Mouse (Mus musculus) G1E (cell line): ENCODE results near the gene Rpl26. TPM values are rescaled to one million over a fixed set of nuclear protein-coding genes. Genes with fewer than 3 reads are reported as not detected.

Experiments
- ATAC-seq: 2 replicates; pipeline ENCODE4 v1.8.0; 2016; ENCODE audit warnings: mild to moderate bottlenecking; ENCODE audit not compliant: insufficient number of reproducible peaks, poor library complexity, low FRiP score, severe bottlenecking; ENCODE audit errors: extremely low read depth
- DNase-seq: peaks from one replicate; pipeline ENCODE4 v3.0.0; 2012; ENCODE audit warnings: low spot score
- H3K27me3 ChIP-seq: 2 replicates; pipeline ENCODE4 v1.6.1; 2012; ENCODE audit warnings: mild to moderate bottlenecking, low read length, inconsistent platforms; ENCODE audit not compliant: insufficient read depth
- H3K36me3 ChIP-seq: replicated peaks from 2 replicates; pipeline ENCODE3; 2012; ENCODE audit warnings: mild to moderate bottlenecking, inconsistent platforms
- H3K4me1 ChIP-seq: 2 replicates; pipeline ENCODE4 v1.6.1; 2012; ENCODE audit warnings: low read depth, low read length, inconsistent platforms, mixed read lengths; ENCODE audit not compliant: insufficient read depth
- H3K4me3 ChIP-seq: 2 replicates; pipeline ENCODE4 v1.5.1; 2012; ENCODE audit warnings: low read depth, mild to moderate bottlenecking, inconsistent platforms, low read length, moderate library complexity, mixed read lengths
- H3K9me3 ChIP-seq: replicated peaks from 2 replicates; pipeline ENCODE4 v1.6.1; 2012; ENCODE audit warnings: inconsistent platforms
- CTCF ChIP-seq: IDR thresholded peaks from 2 replicates; pipeline ENCODE4 v1.5.1; 2012; ENCODE audit warnings: low read depth, low read length, inconsistent platforms, mixed read lengths
- GATA1 ChIP-seq: IDR thresholded peaks from 2 replicates; pipeline ENCODE4 v1.6.1; 2012; ENCODE audit warnings: borderline replicate concordance, low read length, inconsistent platforms, mixed read lengths
- GATA2 ChIP-seq: IDR thresholded peaks from 2 replicates; pipeline ENCODE4 v1.6.1; 2012; ENCODE audit warnings: low read depth, low read length, inconsistent platforms, borderline replicate concordance
- POLR2AphosphoS5 ChIP-seq: IDR thresholded peaks from 2 replicates; pipeline ENCODE4 v1.6.1; 2012; ENCODE audit warnings: low read depth, low read length, inconsistent platforms; ENCODE audit not compliant: insufficient replicate concordance
- TAL1 ChIP-seq: conservative IDR thresholded peaks from 2 replicates; pipeline ENCODE4 v1.6.1; 2012; ENCODE audit warnings: low read depth, low read length, inconsistent platforms, mixed read lengths
- polyA plus RNA-seq: library from polyadenylated mRNA; stranded (reverse); fragments of >175 nt; gene quantifications from 2 replicates; pipeline ENCODE4 v1.2.3, GENCODE M21; 2012
- total RNA-seq, 2 experiments: library from RNA; stranded (forward) in 1 of 2; stranded (reverse) in 1 of 2; fragments of 200-1000 nt in 1 of 2; fragments of >200 nt in 1 of 2; fragmentation: Nextera tagmentation in 1 of 2; gene quantifications; 2 replicates each; pipeline ENCODE4 v1.2.3; 2014 to 2017

Gene Rpl26
- total RNA-seq (2014; fragmentation: Nextera tagmentation) (1,627 and 1,719 TPM in 2 replicates), total RNA-seq (2017) (4,471 and 4,820 TPM in 2 replicates), polyA plus RNA-seq (273 and 318 TPM in 2 replicates)

- peaks cover 43% of the 10 kb centered on the region for H3K36me3 ChIP-seq
- H3K9me3 ChIP-seq: no peaks in the 10 kb centered on the region
- TF ChIP-seq TAL1 (no peak), POLR2AphosphoS5 (no peak), CTCF (peak; percentile 94), GATA1 (no peak), GATA2 (no peak)
- ATAC-seq (peak; percentile 71), DNase-seq (peak; percentile 86)
- H3K4me3 ChIP-seq: peak within 1 kb of the TSS; percentile 92
- H3K27me3 ChIP-seq: peaks cover 5% of the 10 kb centered on the region; the same call in 1 of the 2 replicates
- peaks cover 65% of the 10 kb centered on the region for H3K4me1 ChIP-seq
Observed at GRCm38 (mm10) chr11:68901351-68902046, at the start of gene Rpl26. Rpl26 (plus strand) TSS chr11:68901583.

GRCm38 (mm10) chr11:68851644-68852485 lies 49.5 kb upstream of the Rpl26 start:
- no peak for DNase-seq
- H3K9me3 ChIP-seq: no peaks in the 10 kb centered on the region
- H3K36me3 ChIP-seq: peaks cover 26% of the 10 kb centered on the region
- TF ChIP-seq TAL1 (no peak), GATA1 (no peak), GATA2 (no peak), POLR2AphosphoS5 (no peak), CTCF (no peak)
- peak overlapping the region; percentile 93 for H3K4me3 ChIP-seq
- no peaks in the 10 kb centered on the region for H3K27me3 ChIP-seq
- peaks cover 38% of the 10 kb centered on the region for H3K4me1 ChIP-seq
- no peak for ATAC-seq

- H3K27me3 ChIP-seq: no peaks in the 10 kb centered on the region
- ATAC-seq (no peak), DNase-seq (peak; percentile 64)
- peak overlapping the region; percentile 93 for H3K4me3 ChIP-seq
- peaks cover 22% of the 10 kb centered on the region for H3K36me3 ChIP-seq
- peaks cover 38% of the 10 kb centered on the region for H3K4me1 ChIP-seq
- H3K9me3 ChIP-seq: no peaks in the 10 kb centered on the region
- TF ChIP-seq TAL1: no peak
- TF ChIP-seq GATA1: no peak
- no peak for TF ChIP-seq POLR2AphosphoS5
- TF ChIP-seq CTCF: no peak
- TF ChIP-seq GATA2: no peak
Observed at GRCm38 (mm10) chr11:68852486-68852901, 48.9 kb upstream of the Rpl26 start.

- ATAC-seq (peak; percentile 90), DNase-seq (peak; percentile 98)
- Histone ChIP-seq H3K4me3 (peak overlapping the region; percentile 93), H3K4me1 (peaks cover 38% of the 10 kb centered on the region), H3K36me3 (peaks cover 20% of the 10 kb centered on the region), H3K27me3 (no peaks in the 10 kb centered on the region), H3K9me3 (no peaks in the 10 kb centered on the region)
- no peak for TF ChIP-seq POLR2AphosphoS5
- TF ChIP-seq CTCF: no peak
- TF ChIP-seq GATA2: no peak
- TF ChIP-seq TAL1: no peak
- no peak for TF ChIP-seq GATA1
Observed at GRCm38 (mm10) chr11:68852932-68853409, 48.4 kb upstream of the Rpl26 start.

GRCm38 (mm10) chr11:68853611-68854401 lies 47.6 kb upstream of the Rpl26 start:
- Histone ChIP-seq H3K4me1 (peaks cover 39% of the 10 kb centered on the region), H3K4me3 (peak overlapping the region; percentile 93), H3K27me3 (peaks cover 3% of the 10 kb centered on the region), H3K9me3 (no peaks in the 10 kb centered on the region), H3K36me3 (peaks cover 16% of the 10 kb centered on the region)
- no peak for TF ChIP-seq GATA2
- no peak for TF ChIP-seq CTCF
- peak; percentile 58 for DNase-seq
- 0 out of 2 replicates have a peak, but pooled peaks have one; percentile 15 for ATAC-seq

GRCm38 (mm10) chr11:68854621-68855020 lies 46.8 kb upstream of the Rpl26 start:
- peaks cover 8% of the 10 kb centered on the region for H3K27me3 ChIP-seq
- TF ChIP-seq GATA1: no peak
- no peak for TF ChIP-seq GATA2
- no peak for TF ChIP-seq TAL1
- no peak for TF ChIP-seq POLR2AphosphoS5
- no peak for TF ChIP-seq CTCF
- no peak for DNase-seq
- H3K36me3 ChIP-seq: peaks cover 10% of the 10 kb centered on the region
- H3K4me1 ChIP-seq: peaks cover 38% of the 10 kb centered on the region
- no peak overlapping the region for H3K4me3 ChIP-seq
- no peaks in the 10 kb centered on the region for H3K9me3 ChIP-seq
- ATAC-seq: no peak
